Mouse (Mus musculus) adipocyte (in vitro differentiated cells): ENCODE results near the gene Hes2.

Experiments
- DNase-seq: peaks from one replicate; pipeline ENCODE4 v3.0.0-alpha.2; 2016; ENCODE audit warnings: low spot score

Gene Hes2

GRCm38 (mm10) chr4:152131809-152132771 is 26.6 kb upstream of the Hes2 start:
- no peak for DNase-seq

GRCm38 (mm10) chr4:152132772-152133169 is 25.9 kb upstream of the Hes2 start:
- no peak for DNase-seq

GRCm38 (mm10) chr4:152133213-152133612 is 25.5 kb upstream of the Hes2 start:
- DNase-seq, result no peak

GRCm38 (mm10) chr4:152134507-152134906 is 24.2 kb upstream of the Hes2 start:
- DNase-seq, result peak; percentile 21

GRCm38 (mm10) chr4:152135363-152135762 is 23.3 kb upstream of the Hes2 start:
- no peak for DNase-seq

- DNase-seq, result peak; percentile 46
Measured at GRCm38 (mm10) chr4:152136112-152136875, 22.4 kb upstream of the Hes2 start.

- DNase-seq, result no peak
Measured at GRCm38 (mm10) chr4:152136876-152137250, 21.8 kb upstream of the Hes2 start.

- DNase-seq, result peak; percentile 39
Measured at GRCm38 (mm10) chr4:152138497-152139260, 20.0 kb upstream of the Hes2 start.

- peak; percentile 45 for DNase-seq
Measured at GRCm38 (mm10) chr4:152140441-152140840, 18.2 kb upstream of the Hes2 start.

GRCm38 (mm10) chr4:152141521-152142135 is 17.0 kb upstream of the Hes2 start:
- DNase-seq, result no peak

- no peak for DNase-seq
Measured at GRCm38 (mm10) chr4:152143632-152144031, 15.0 kb upstream of the Hes2 start.

GRCm38 (mm10) chr4:152145473-152145872 is 13.2 kb upstream of the Hes2 start:
- DNase-seq, result no peak

GRCm38 (mm10) chr4:152146033-152146827 is 12.4 kb upstream of the Hes2 start:
- DNase-seq, result no peak

- DNase-seq, result no peak
Measured at GRCm38 (mm10) chr4:152150546-152150945, 8.1 kb upstream of the Hes2 start.

GRCm38 (mm10) chr4:152151451-152151965 is 7.2 kb upstream of the Hes2 start:
- no peak for DNase-seq

GRCm38 (mm10) chr4:152151966-152152544 is 6.6 kb upstream of the Hes2 start, which contains the start of gene Espn:
Gene Espn, minus strand, starts transcription at chr4:152152371.
- no peak for DNase-seq

GRCm38 (mm10) chr4:152153771-152154177 is 4.9 kb upstream of the Hes2 start:
- DNase-seq, result peak; percentile 36

GRCm38 (mm10) chr4:152155019-152155418 is 3.6 kb upstream of the Hes2 start:
- no peak for DNase-seq

- DNase-seq, result no peak
Measured at GRCm38 (mm10) chr4:152157779-152158584, 685 bp upstream of the Hes2 start.
